Mouse (Mus musculus): Measurements from ENCODE around the gene Inafm1. TPM values are rescaled to one million over a fixed set of nuclear protein-coding genes. Genes with fewer than 3 reads are reported as not detected.
"Not testable (repeated sequence)": the region's sequence is repeated elsewhere in the genome, so short reads cannot be mapped to it uniquely, and the experiment has no call there.

Inafm1 gene
- total RNA-seq, 1 experiment, result 2.1 TPM

GRCm38 (mm10) chr7:16309318-16310019 lies 36.1 kb upstream of the Inafm1 start:
- in situ Hi-C loops (cut with MboI; ENCODE audit: low sequenced_read_pairs in 2 of 2, unreplicated experiment in 2 of 2), result no loop called here
- TF ChIP-seq ZNF384 (IDR thresholded peaks at IDR 0.05; ENCODE audit: low read depth, low read length) (no peak), HCFC1 (IDR thresholded peaks at IDR 0.05; ENCODE audit: borderline replicate concordance, insufficient read depth, low read length) (peak; percentile 22; the same call in 1 of the 2 replicates), MAFK (IDR thresholded peaks at IDR 0.05; ENCODE audit: insufficient read depth, low read depth, low read length) (no peak), ZC3H11A (IDR thresholded peaks at IDR 0.05; ENCODE audit: borderline replicate concordance, low read depth, low read length) (no peak), CHD2 (IDR thresholded peaks at IDR 0.05; ENCODE audit: low read depth, low read length) (no peak)
- H3K36me3 ChIP-seq (ENCODE audit: control insufficient read depth, insufficient read depth, low read length, poor library complexity, severe bottlenecking), result peaks cover 2% of the 10 kb centered on the region; the same call in 1 of the 2 replicates
- peaks cover 2 to 21% of the 10 kb centered on the region in 2 experiments; a peak in 2 of 4 replicates for H3K4me1 ChIP-seq (ENCODE audit: control insufficient read depth in 2 of 2, insufficient read depth in 2 of 2, low read length in 2 of 2, poor library complexity in 1 of 2)
- no peaks in the 10 kb centered on the region for H3K9me3 ChIP-seq (ENCODE audit: control insufficient read depth, insufficient read depth, low read depth, low read length)
- H3K4me3 ChIP-seq (ENCODE audit: insufficient read depth in 1 of 2, low read depth in 1 of 2, low read length in 2 of 2, poor library complexity in 1 of 2, severe bottlenecking in 1 of 2), result peak overlapping the region; percentile 94 to 99
- peak; percentile 78 for DNase-seq (ENCODE audit: low read depth, low spot score)
- peak overlapping the region; percentile 94 for H3K9ac ChIP-seq (ENCODE audit: insufficient read depth, low read depth, low read length, poor library complexity, severe bottlenecking)
- peak overlapping the region; percentile 94 for H3K27ac ChIP-seq (ENCODE audit: insufficient read depth, low read depth, low read length, poor library complexity, severe bottlenecking)

GRCm38 (mm10) chr7:16308555-16309317 lies 35.3 kb upstream of the Inafm1 start:
- in situ Hi-C loops (cut with MboI; ENCODE audit: low sequenced_read_pairs in 2 of 2, unreplicated experiment in 2 of 2), result no loop called here
- peak overlapping the region; percentile 86 for H3K9ac ChIP-seq (ENCODE audit: insufficient read depth, low read depth, low read length, poor library complexity, severe bottlenecking)
- TF ChIP-seq MAFK (IDR thresholded peaks at IDR 0.05; ENCODE audit: insufficient read depth, low read depth, low read length), result no peak
- no peak for TF ChIP-seq HCFC1 (IDR thresholded peaks at IDR 0.05; ENCODE audit: borderline replicate concordance, insufficient read depth, low read length)
- no peak for TF ChIP-seq ZNF384 (IDR thresholded peaks at IDR 0.05; ENCODE audit: low read depth, low read length)
- no peak for TF ChIP-seq CHD2 (IDR thresholded peaks at IDR 0.05; ENCODE audit: low read depth, low read length)
- TF ChIP-seq ZC3H11A (IDR thresholded peaks at IDR 0.05; ENCODE audit: borderline replicate concordance, low read depth, low read length), result no peak
- H3K27ac ChIP-seq (ENCODE audit: insufficient read depth, low read depth, low read length, poor library complexity, severe bottlenecking), result peak overlapping the region; percentile 94
- no peaks in the 10 kb centered on the region for H3K9me3 ChIP-seq (ENCODE audit: control insufficient read depth, insufficient read depth, low read depth, low read length)
- peaks cover 1 to 18% of the 10 kb centered on the region in 2 experiments; a peak in 2 of 4 replicates for H3K4me1 ChIP-seq (ENCODE audit: control insufficient read depth in 2 of 2, insufficient read depth in 2 of 2, low read length in 2 of 2, poor library complexity in 1 of 2)
- peak overlapping the region; percentile 63 to 99 for H3K4me3 ChIP-seq (ENCODE audit: insufficient read depth in 1 of 2, low read depth in 1 of 2, low read length in 2 of 2, poor library complexity in 1 of 2, severe bottlenecking in 1 of 2)
- no peak for DNase-seq (ENCODE audit: low read depth, low spot score)
- no peaks in the 10 kb centered on the region; the same call in 1 of the 2 replicates for H3K36me3 ChIP-seq (ENCODE audit: control insufficient read depth, insufficient read depth, low read length, poor library complexity, severe bottlenecking)

- DNase-seq (ENCODE audit: low read depth, low spot score); H3K9me3 ChIP-seq (ENCODE audit: control insufficient read depth, insufficient read depth, low read depth, low read length); in situ Hi-C loops (cut with MboI; ENCODE audit: low sequenced_read_pairs in 2 of 2, unreplicated experiment in 2 of 2); H3K36me3 ChIP-seq (ENCODE audit: control insufficient read depth, insufficient read depth, low read length, poor library complexity, severe bottlenecking): not testable (repeated sequence)
- H3K4me3 ChIP-seq (ENCODE audit: insufficient read depth in 1 of 2, low read depth in 1 of 2, low read length in 2 of 2, poor library complexity in 1 of 2, severe bottlenecking in 1 of 2), result peak within 1 kb of the TSS; percentile 63 to 99
- H3K27ac ChIP-seq (ENCODE audit: insufficient read depth, low read depth, low read length, poor library complexity, severe bottlenecking), result peak within 1 kb of the TSS; percentile 94
- H3K9ac ChIP-seq (ENCODE audit: insufficient read depth, low read depth, low read length, poor library complexity, severe bottlenecking), result peak within 1 kb of the TSS; percentile 86
- peaks cover 1 to 18% of the 10 kb centered on the region in 2 experiments; a peak in 2 of 4 replicates for H3K4me1 ChIP-seq (ENCODE audit: control insufficient read depth in 2 of 2, insufficient read depth in 2 of 2, low read length in 2 of 2, poor library complexity in 1 of 2)
Observed at GRCm38 (mm10) chr7:16308093-16308492, 34.7 kb upstream of the Inafm1 start, which contains the start of gene Bbc3. TSS of gene Bbc3 (plus strand) at chr7:16308393.

- in situ Hi-C loops (cut with MboI; ENCODE audit: low sequenced_read_pairs in 2 of 2, unreplicated experiment in 2 of 2); H3K4me3 ChIP-seq (ENCODE audit: insufficient read depth in 1 of 2, low read depth in 1 of 2, low read length in 2 of 2, poor library complexity in 1 of 2, severe bottlenecking in 1 of 2); H3K36me3 ChIP-seq (ENCODE audit: control insufficient read depth, insufficient read depth, low read length, poor library complexity, severe bottlenecking); DNase-seq (ENCODE audit: low read depth, low spot score); H3K9ac ChIP-seq (ENCODE audit: insufficient read depth, low read depth, low read length, poor library complexity, severe bottlenecking); H3K9me3 ChIP-seq (ENCODE audit: control insufficient read depth, insufficient read depth, low read depth, low read length); H3K27ac ChIP-seq (ENCODE audit: insufficient read depth, low read depth, low read length, poor library complexity, severe bottlenecking): not testable (repeated sequence)
- peaks cover 1 to 14% of the 10 kb centered on the region in 2 experiments; a peak in 1 of 4 replicates for H3K4me1 ChIP-seq (ENCODE audit: control insufficient read depth in 2 of 2, insufficient read depth in 2 of 2, low read length in 2 of 2, poor library complexity in 1 of 2)
- peak; percentile 56; the same call in 1 of the 2 replicates for TF ChIP-seq ZNF384 (IDR thresholded peaks at IDR 0.05; ENCODE audit: low read depth, low read length)
Observed at GRCm38 (mm10) chr7:16307141-16307540, 33.7 kb upstream of the Inafm1 start.
